Mouse (Mus musculus) midbrain, embryonic 15.5 days (tissue): ENCODE data around the gene Ago3. TPM values are rescaled to one million over a fixed set of nuclear protein-coding genes. Genes with fewer than 3 reads are reported as not detected.

Experiments
- ATAC-seq: fragments of 200-750 bp; cut with Nextera tagmentation; replicated peaks from 2 replicates; pipeline ENCODE4 v1.8.0; 2017; ENCODE audit warnings: moderate TSS enrichment
- H3K27ac ChIP-seq: fragments of 300-500 bp; sonication (generic); 2 replicates; pipeline ENCODE4 v1.5.1; 2015; ENCODE audit warnings: mild to moderate bottlenecking, inconsistent platforms
- H3K27me3 ChIP-seq: fragments of 300-500 bp; sonication (generic); replicated peaks from 2 replicates; pipeline ENCODE4 v1.6.1; 2015; ENCODE audit warnings: inconsistent platforms
- H3K36me3 ChIP-seq: fragments of 300-500 bp; sonication (generic); replicated peaks from 2 replicates; pipeline ENCODE4 v1.6.1; 2015; ENCODE audit warnings: inconsistent platforms
- H3K4me1 ChIP-seq: fragments of 300-500 bp; sonication (generic); 2 replicates; pipeline ENCODE4 v1.6.1; 2015; ENCODE audit warnings: inconsistent platforms
- H3K4me2 ChIP-seq: fragments of 300-500 bp; sonication (generic); 2 replicates; pipeline ENCODE4 v1.6.1; 2015; ENCODE audit warnings: inconsistent platforms, mild to moderate bottlenecking, moderate library complexity
- H3K4me3 ChIP-seq: fragments of 300-500 bp; sonication (generic); 2 replicates; pipeline ENCODE4 v1.5.1; 2015; ENCODE audit warnings: mild to moderate bottlenecking, inconsistent platforms
- H3K9ac ChIP-seq: fragments of 300-500 bp; sonication (generic); 2 replicates; pipeline ENCODE4 v1.6.1; 2015; ENCODE audit warnings: mild to moderate bottlenecking, inconsistent platforms
- H3K9me3 ChIP-seq: fragments of 300-500 bp; sonication (generic); 2 replicates; pipeline ENCODE4 v1.6.1; 2016; ENCODE audit warnings: inconsistent platforms
- WGBS: fragments of 180-500 bp; shearing (Covaris S2); methylation state at CpG from one replicate; pipeline ENCODE4 v1.1.7; 2015; ENCODE audit warnings: mixed read lengths; 5-methylcytosine and 5-hydroxymethylcytosine counted together
- polyA plus RNA-seq: library from polyadenylated mRNA; unstranded; fragments of >200 nt; fragmentation: Nextera tagmentation; extraction: Ambion mirVana; gene quantifications from 2 replicates; pipeline ENCODE4 v1.2.1, GENCODE M21; 2015

Ago3 gene
- polyA plus RNA-seq, 1 experiment from 2014 or later = 18.6 TPM

- WGBS = under 1% methylated on average over 76 of the region's 80 CpGs
- peak within 1 kb of the TSS; percentile 85 for H3K4me2 ChIP-seq
- H3K27ac ChIP-seq = peak within 1 kb of the TSS; percentile 87
- peaks cover 11% of the 10 kb centered on the region; the same call in 1 of the 2 replicates for H3K27me3 ChIP-seq
- H3K36me3 ChIP-seq = peaks cover 21% of the 10 kb centered on the region
- peaks cover 30% of the 10 kb centered on the region for H3K4me1 ChIP-seq
- H3K9ac ChIP-seq = peak within 1 kb of the TSS; percentile 86
- peak; percentile 87 for ATAC-seq
- peak within 1 kb of the TSS; percentile 67 for H3K4me3 ChIP-seq
- no peaks in the 10 kb centered on the region for H3K9me3 ChIP-seq
Measured at GRCm38 (mm10) chr4:126321111-126321853, 108.1 kb downstream of the Ago3 start, which contains the start of gene Adprhl2. Gene Adprhl2, minus strand, starts transcription at chr4:126321703.

- Histone ChIP-seq H3K27me3 (peaks cover 7% of the 10 kb centered on the region; the same call in 1 of the 2 replicates), H3K4me3 (no peak overlapping the region), H3K36me3 (peaks cover 32% of the 10 kb centered on the region), H3K4me2 (no peak overlapping the region), H3K27ac (no peak overlapping the region), H3K9me3 (no peaks in the 10 kb centered on the region), H3K9ac (no peak overlapping the region), H3K4me1 (peaks cover 22% of the 10 kb centered on the region)
- 91% methylated on average over 6 of the region's 6 CpGs for WGBS
- no peak for ATAC-seq
Measured at GRCm38 (mm10) chr4:126319806-126320205, 109.5 kb downstream of the Ago3 start.

GRCm38 (mm10) chr4:126316443-126317040 lies 112.8 kb downstream of the Ago3 start:
- Histone ChIP-seq H3K4me2 (no peak overlapping the region), H3K27ac (no peak overlapping the region), H3K4me1 (peaks cover 16% of the 10 kb centered on the region), H3K9me3 (no peaks in the 10 kb centered on the region), H3K4me3 (no peak overlapping the region), H3K9ac (no peak overlapping the region), H3K36me3 (peaks cover 36% of the 10 kb centered on the region), H3K27me3 (no peaks in the 10 kb centered on the region)
- WGBS = 93% methylated on average over 13 of the region's 13 CpGs
- no peak for ATAC-seq

- H3K36me3 ChIP-seq = peaks cover 36% of the 10 kb centered on the region
- H3K27ac ChIP-seq = no peak overlapping the region
- H3K9me3 ChIP-seq = no peaks in the 10 kb centered on the region
- no peaks in the 10 kb centered on the region for H3K27me3 ChIP-seq
- H3K9ac ChIP-seq = no peak overlapping the region
- peaks cover 15% of the 10 kb centered on the region for H3K4me1 ChIP-seq
- H3K4me2 ChIP-seq = no peak overlapping the region
- no peak for ATAC-seq
- WGBS = 48% methylated on average over 5 of the region's 5 CpGs
- no peak overlapping the region for H3K4me3 ChIP-seq
Measured at GRCm38 (mm10) chr4:126315931-126316330, 113.4 kb downstream of the Ago3 start.

GRCm38 (mm10) chr4:126314393-126314792 lies 115.0 kb downstream of the Ago3 start:
- no peak overlapping the region for H3K27ac ChIP-seq
- H3K9me3 ChIP-seq = no peaks in the 10 kb centered on the region
- no peaks in the 10 kb centered on the region for H3K4me1 ChIP-seq
- ATAC-seq = no peak
- H3K9ac ChIP-seq = no peak overlapping the region
- H3K4me2 ChIP-seq = no peak overlapping the region
- no peak overlapping the region for H3K4me3 ChIP-seq
- no peaks in the 10 kb centered on the region for H3K27me3 ChIP-seq
- peaks cover 36% of the 10 kb centered on the region for H3K36me3 ChIP-seq
- WGBS = 47% methylated on average over 10 of the region's 10 CpGs

- no peak for ATAC-seq
- Histone ChIP-seq H3K27ac (no peak overlapping the region), H3K9me3 (no peaks in the 10 kb centered on the region), H3K4me1 (no peaks in the 10 kb centered on the region), H3K4me3 (no peak overlapping the region), H3K27me3 (no peaks in the 10 kb centered on the region), H3K4me2 (no peak overlapping the region), H3K9ac (no peak overlapping the region), H3K36me3 (peaks cover 34% of the 10 kb centered on the region)
- 33% methylated on average over 5 of the region's 5 CpGs for WGBS
Measured at GRCm38 (mm10) chr4:126313202-126313601, 116.2 kb downstream of the Ago3 start.

GRCm38 (mm10) chr4:126311566-126312200 lies 117.7 kb downstream of the Ago3 start:
- H3K27ac ChIP-seq = no peak overlapping the region
- H3K27me3 ChIP-seq = no peaks in the 10 kb centered on the region
- no peaks in the 10 kb centered on the region for H3K4me1 ChIP-seq
- ATAC-seq = no peak
- H3K9ac ChIP-seq = no peak overlapping the region
- WGBS = 87% methylated on average over 16 of the region's 16 CpGs
- H3K9me3 ChIP-seq = no peaks in the 10 kb centered on the region
- no peak overlapping the region for H3K4me3 ChIP-seq
- H3K36me3 ChIP-seq = peaks cover 19% of the 10 kb centered on the region
- H3K4me2 ChIP-seq = no peak overlapping the region

GRCm38 (mm10) chr4:126310344-126310743 lies 119.0 kb downstream of the Ago3 start:
- Histone ChIP-seq H3K4me3 (no peak overlapping the region), H3K9ac (no peak overlapping the region), H3K36me3 (0 out of 2 replicates have a peak, but pooled peaks cover 7% of the 10 kb centered on the region), H3K4me1 (no peaks in the 10 kb centered on the region), H3K9me3 (no peaks in the 10 kb centered on the region), H3K27ac (no peak overlapping the region), H3K4me2 (no peak overlapping the region), H3K27me3 (no peaks in the 10 kb centered on the region)
- 73% methylated on average over 7 of the region's 7 CpGs for WGBS
- peak; percentile 18; the same call in 1 of the 2 replicates for ATAC-seq

- 0 out of 2 replicates have a peak, but pooled peaks cover 5% of the 10 kb centered on the region for H3K36me3 ChIP-seq
- H3K4me3 ChIP-seq = peak overlapping the region; percentile 33
- no peaks in the 10 kb centered on the region for H3K27me3 ChIP-seq
- peak overlapping the region; percentile 35 for H3K9ac ChIP-seq
- 2% methylated on average over 7 of the region's 7 CpGs for WGBS
- H3K9me3 ChIP-seq = no peaks in the 10 kb centered on the region
- no peak overlapping the region for H3K27ac ChIP-seq
- H3K4me2 ChIP-seq = peak overlapping the region; percentile 54
- peak; percentile 86 for ATAC-seq
- no peaks in the 10 kb centered on the region for H3K4me1 ChIP-seq
Measured at GRCm38 (mm10) chr4:126309922-126310309, 119.4 kb downstream of the Ago3 start.

- H3K4me2 ChIP-seq = peak overlapping the region; percentile 54
- no peaks in the 10 kb centered on the region for H3K4me1 ChIP-seq
- H3K9ac ChIP-seq = peak overlapping the region; percentile 35
- ATAC-seq = peak; percentile 60
- no peaks in the 10 kb centered on the region for H3K9me3 ChIP-seq
- H3K27ac ChIP-seq = no peak overlapping the region
- H3K4me3 ChIP-seq = peak overlapping the region; percentile 33
- WGBS = 18% methylated on average over 20 of the region's 20 CpGs
- no peaks in the 10 kb centered on the region for H3K27me3 ChIP-seq
- H3K36me3 ChIP-seq = 0 out of 2 replicates have a peak, but pooled peaks cover 3% of the 10 kb centered on the region
Measured at GRCm38 (mm10) chr4:126309211-126309921, 120.0 kb downstream of the Ago3 start.

GRCm38 (mm10) chr4:126306827-126307226 lies 122.5 kb downstream of the Ago3 start:
- Histone ChIP-seq H3K9ac (no peak overlapping the region), H3K27ac (no peak overlapping the region), H3K4me3 (no peak overlapping the region), H3K27me3 (peaks cover 20% of the 10 kb centered on the region), H3K36me3 (no peaks in the 10 kb centered on the region), H3K9me3 (no peaks in the 10 kb centered on the region), H3K4me2 (no peak overlapping the region), H3K4me1 (peaks cover under 1% of the 10 kb centered on the region; the same call in 1 of the 2 replicates)
- no peak for ATAC-seq
- 14% methylated on average over 2 of the region's 2 CpGs for WGBS

GRCm38 (mm10) chr4:126306058-126306457 lies 123.3 kb downstream of the Ago3 start:
- H3K9ac ChIP-seq = no peak overlapping the region
- H3K36me3 ChIP-seq = no peaks in the 10 kb centered on the region
- H3K4me3 ChIP-seq = no peak overlapping the region
- H3K4me2 ChIP-seq = no peak overlapping the region
- no peak for ATAC-seq
- no peaks in the 10 kb centered on the region for H3K9me3 ChIP-seq
- WGBS = 92% methylated on average over 6 of the region's 6 CpGs
- H3K27me3 ChIP-seq = peaks cover 27% of the 10 kb centered on the region
- peaks cover 8% of the 10 kb centered on the region for H3K4me1 ChIP-seq
- H3K27ac ChIP-seq = no peak overlapping the region
